Mouse (Mus musculus): ENCODE measurements around the gene Tmem92.
"Not testable (repeated sequence)": the region's sequence is repeated elsewhere in the genome, so short reads cannot be mapped to it uniquely, and the experiment has no call there.

Tmem92 gene

GRCm38 (mm10) chr11:94782603-94783002 is at the start of gene Tmem92:
TSS of gene Tmem92 (minus strand) at chr11:94782703.
- DNase-seq, result no peak

- no peak for DNase-seq
These were observed 46.5 kb upstream of the Tmem92 start for GRCm38 (mm10) chr11:94828966-94829365.

GRCm38 (mm10) chr11:94819427-94819826 is 36.9 kb upstream of the Tmem92 start:
- not testable (repeated sequence) for DNase-seq

GRCm38 (mm10) chr11:94818946-94819345 is 36.4 kb upstream of the Tmem92 start:
- DNase-seq, result peak in 1 of 2 experiments; percentile 1

GRCm38 (mm10) chr11:94811537-94811936 is 29.0 kb upstream of the Tmem92 start:
- peak in 1 of 2 experiments; percentile 5 for DNase-seq

GRCm38 (mm10) chr11:94791700-94792099 is 9.2 kb upstream of the Tmem92 start:
- no peak for DNase-seq

- DNase-seq, result peak; percentile 42 to 63
These were observed 2.7 kb upstream of the Tmem92 start for GRCm38 (mm10) chr11:94785247-94785646.

GRCm38 (mm10) chr11:94774887-94775497 is 7.5 kb downstream of the Tmem92 start:
- DNase-seq, result no peak

- DNase-seq, result no peak
These were observed 8.7 kb downstream of the Tmem92 start for GRCm38 (mm10) chr11:94773851-94774250.

- DNase-seq, result no peak
These were observed 10.0 kb downstream of the Tmem92 start for GRCm38 (mm10) chr11:94772363-94773055.

GRCm38 (mm10) chr11:94767241-94767640 is 15.3 kb downstream of the Tmem92 start:
- no peak for DNase-seq

- no peak for DNase-seq
These were observed 19.7 kb downstream of the Tmem92 start for GRCm38 (mm10) chr11:94762775-94763174.

- DNase-seq, result no peak
These were observed 20.2 kb downstream of the Tmem92 start for GRCm38 (mm10) chr11:94762281-94762680.

- DNase-seq, result peak; percentile 20 to 22
These were observed 21.7 kb downstream of the Tmem92 start for GRCm38 (mm10) chr11:94760799-94761198.

- DNase-seq, result no peak
These were observed 22.1 kb downstream of the Tmem92 start for GRCm38 (mm10) chr11:94760364-94760763.

- no peak for DNase-seq
These were observed 22.6 kb downstream of the Tmem92 start for GRCm38 (mm10) chr11:94759916-94760315.

GRCm38 (mm10) chr11:94752946-94753713 is 29.4 kb downstream of the Tmem92 start:
- no peak for DNase-seq

- DNase-seq, result no peak
These were observed 40.7 kb downstream of the Tmem92 start, which contains the start of gene Cdc34b for GRCm38 (mm10) chr11:94741732-94742272. TSS of gene Cdc34b (plus strand) at chr11:94741782.

- DNase-seq, result no peak
These were observed 46.8 kb downstream of the Tmem92 start for GRCm38 (mm10) chr11:94735746-94736145.

GRCm38 (mm10) chr11:94732773-94733172 is 49.7 kb downstream of the Tmem92 start:
- DNase-seq, result peak in 1 of 2 experiments; percentile 10

- no peak for DNase-seq
These were observed 51.3 kb downstream of the Tmem92 start for GRCm38 (mm10) chr11:94731229-94731628.

GRCm38 (mm10) chr11:94730261-94730660 is 52.2 kb downstream of the Tmem92 start:
- peak; percentile 20 to 60 for DNase-seq

GRCm38 (mm10) chr11:94729565-94729964 is 52.9 kb downstream of the Tmem92 start:
- DNase-seq, result no peak
